Mouse (Mus musculus) embryonic facial prominence, embryonic 14.5 days (tissue): Measurements from ENCODE around the gene Setd5. TPM values are rescaled to one million over a fixed set of nuclear protein-coding genes. Genes with fewer than 3 reads are reported as not detected.

ENCODE experiments used
- ATAC-seq: fragments of 200-750 bp; cut with Nextera tagmentation; 2 replicates; pipeline ENCODE4 v1.8.0; 2017; ENCODE audit warnings: low read depth, moderate number of reproducible peaks, moderate TSS enrichment
- DNase-seq: peaks from one replicate; pipeline ENCODE4 v3.0.0-alpha.2; 2015; ENCODE audit warnings: low spot score
- H3K27ac ChIP-seq: fragments of 300-500 bp; sonication (generic); replicated peaks from 2 replicates; pipeline ENCODE4 v1.5.1; 2014; ENCODE audit warnings: low read depth, mild to moderate bottlenecking, low read length, moderate library complexity
- H3K27me3 ChIP-seq: fragments of 300-500 bp; sonication (generic); replicated peaks from 2 replicates; pipeline ENCODE4 v1.6.1; 2014; ENCODE audit warnings: low read length; ENCODE audit not compliant: control insufficient read depth, insufficient read depth
- H3K36me3 ChIP-seq: fragments of 300-500 bp; sonication (generic); 2 replicates; pipeline ENCODE4 v1.6.1; 2014; ENCODE audit warnings: low read length, mixed read lengths; ENCODE audit not compliant: control insufficient read depth, insufficient read depth
- H3K4me1 ChIP-seq: fragments of 300-500 bp; sonication (generic); 2 replicates; pipeline ENCODE4 v1.6.1; 2014; ENCODE audit warnings: antibody characterized with exemption, low read length; ENCODE audit not compliant: control insufficient read depth, insufficient read depth
- H3K4me2 ChIP-seq: fragments of 300-500 bp; sonication (generic); 2 replicates; pipeline ENCODE4 v1.6.1; 2014; ENCODE audit warnings: low read depth, mild to moderate bottlenecking, low read length, moderate library complexity, mixed read lengths
- H3K4me3 ChIP-seq: fragments of 300-500 bp; sonication (generic); 2 replicates; pipeline ENCODE4 v1.5.1; 2014; ENCODE audit warnings: low read depth, mild to moderate bottlenecking, low read length
- H3K9ac ChIP-seq: fragments of 300-500 bp; sonication (generic); 2 replicates; pipeline ENCODE4 v1.6.1; 2014; ENCODE audit warnings: low read depth, mild to moderate bottlenecking, low read length, moderate library complexity, mixed read lengths
- H3K9me3 ChIP-seq: fragments of 300-500 bp; sonication (generic); 2 replicates; pipeline ENCODE4 v1.6.1; 2016; ENCODE audit warnings: low read length; ENCODE audit not compliant: control insufficient read depth
- WGBS: fragments of 180-500 bp; shearing (Covaris S2); extraction: QIAGEN DNeasy Blood & Tissue Kit; methylation state at CpG from one replicate; pipeline ENCODE4 v1.1.7; 2014; 5-methylcytosine and 5-hydroxymethylcytosine counted together
- polyA plus RNA-seq: library from polyadenylated mRNA; unstranded; fragments of >200 nt; fragmentation: Nextera tagmentation; extraction: Ambion mirVana; gene quantifications from 2 replicates; pipeline ENCODE4 v1.2.1, GENCODE M21; 2014

The Setd5 gene
- polyA plus RNA-seq, 1 experiment from 2014 or later = 81.5 TPM

GRCm38 (mm10) chr6:113036463-113037175 is 40.5 kb upstream of the Setd5 start:
- no peaks in the 10 kb centered on the region for H3K9me3 ChIP-seq
- no peaks in the 10 kb centered on the region for H3K4me1 ChIP-seq
- no peak for DNase-seq
- no peak overlapping the region for H3K9ac ChIP-seq
- no peak overlapping the region for H3K4me3 ChIP-seq
- no peaks in the 10 kb centered on the region for H3K36me3 ChIP-seq
- WGBS = 58% methylated on average over 4 of the region's 4 CpGs
- H3K27me3 ChIP-seq = no peaks in the 10 kb centered on the region
- no peak overlapping the region for H3K4me2 ChIP-seq
- H3K27ac ChIP-seq = peak overlapping the region; percentile 23
- ATAC-seq = no peak

- H3K9me3 ChIP-seq = no peaks in the 10 kb centered on the region
- ATAC-seq = peak; percentile 87
- 9% methylated on average over 19 of the region's 19 CpGs for WGBS
Observed at GRCm38 (mm10) chr6:113037946-113038734, 39.0 kb upstream of the Setd5 start.

GRCm38 (mm10) chr6:113038735-113039058 is 38.5 kb upstream of the Setd5 start:
- ATAC-seq (no peak), DNase-seq (no peak)
- Histone ChIP-seq H3K4me3 (0 out of 2 replicates have a peak overlapping the region, but pooled peaks have one; percentile 13), H3K27ac (peak overlapping the region; percentile 36; the same call in 1 of the 2 replicates), H3K9me3 (no peaks in the 10 kb centered on the region), H3K27me3 (no peaks in the 10 kb centered on the region), H3K4me2 (peak overlapping the region; percentile 44), H3K4me1 (no peaks in the 10 kb centered on the region), H3K9ac (0 out of 2 replicates have a peak overlapping the region, but pooled peaks have one; percentile 15), H3K36me3 (no peaks in the 10 kb centered on the region)
- 38% methylated on average over 5 of the region's 5 CpGs for WGBS

More at GRCm38 (mm10) chr6:113037946-113038734, 39.0 kb upstream of the Setd5 start:
- Histone ChIP-seq H3K27ac (peak overlapping the region; percentile 36), H3K4me3 (peak overlapping the region; percentile 13; the same call in 1 of the 2 replicates), H3K4me1 (no peaks in the 10 kb centered on the region), H3K4me2 (peak overlapping the region; percentile 44), H3K36me3 (no peaks in the 10 kb centered on the region), H3K9ac (peak overlapping the region; percentile 31; the same call in 1 of the 2 replicates), H3K27me3 (no peaks in the 10 kb centered on the region)
- peak; percentile 70 for DNase-seq

GRCm38 (mm10) chr6:113040319-113040718 is 36.8 kb upstream of the Setd5 start:
- no peak for ATAC-seq
- DNase-seq = no peak
- 85% methylated on average over 2 of the region's 2 CpGs for WGBS
- Histone ChIP-seq H3K4me3 (no peak overlapping the region), H3K27ac (no peak overlapping the region), H3K9me3 (no peaks in the 10 kb centered on the region), H3K27me3 (no peaks in the 10 kb centered on the region), H3K36me3 (no peaks in the 10 kb centered on the region), H3K4me2 (no peak overlapping the region), H3K9ac (no peak overlapping the region), H3K4me1 (peaks cover 3% of the 10 kb centered on the region; the same call in 1 of the 2 replicates)

GRCm38 (mm10) chr6:113041215-113041990 is 35.8 kb upstream of the Setd5 start:
- H3K36me3 ChIP-seq = no peaks in the 10 kb centered on the region
- no peak overlapping the region for H3K27ac ChIP-seq
- no peak overlapping the region for H3K4me3 ChIP-seq
- ATAC-seq (no peak), DNase-seq (no peak)
- no peaks in the 10 kb centered on the region for H3K9me3 ChIP-seq
- WGBS = 81% methylated on average over 11 of the region's 11 CpGs
- no peak overlapping the region for H3K9ac ChIP-seq
- peaks cover 6% of the 10 kb centered on the region; the same call in 1 of the 2 replicates for H3K4me1 ChIP-seq
- no peak overlapping the region for H3K4me2 ChIP-seq
- H3K27me3 ChIP-seq = no peaks in the 10 kb centered on the region

GRCm38 (mm10) chr6:113045575-113045974 is 31.6 kb upstream of the Setd5 start:
- DNase-seq (peak; percentile 12), ATAC-seq (peak; percentile 17; the same call in 1 of the 2 replicates)
- peaks cover 13% of the 10 kb centered on the region for H3K4me1 ChIP-seq
- under 1% methylated on average over 11 of the region's 11 CpGs for WGBS
- peak overlapping the region; percentile 92 for H3K27ac ChIP-seq
- no peaks in the 10 kb centered on the region for H3K9me3 ChIP-seq
- peak overlapping the region; percentile 83 for H3K9ac ChIP-seq
- no peaks in the 10 kb centered on the region for H3K27me3 ChIP-seq
- peak overlapping the region; percentile 98 for H3K4me2 ChIP-seq
- H3K4me3 ChIP-seq = peak overlapping the region; percentile 83
- peaks cover 18% of the 10 kb centered on the region for H3K36me3 ChIP-seq

- under 1% methylated on average over 48 of the region's 59 CpGs for WGBS
- peak; percentile 100 for ATAC-seq
Observed at GRCm38 (mm10) chr6:113046041-113046975, 30.9 kb upstream of the Setd5 start, which contains the start of gene Thumpd3. Gene Thumpd3 (plus strand): TSS chr6:113046225.

More at GRCm38 (mm10) chr6:113046041-113046975, 30.9 kb upstream of the Setd5 start, which contains the start of gene Thumpd3:
- Histone ChIP-seq H3K4me1 (peaks cover 13% of the 10 kb centered on the region), H3K9me3 (no peaks in the 10 kb centered on the region), H3K4me2 (peak within 1 kb of the TSS; percentile 98), H3K27me3 (no peaks in the 10 kb centered on the region), H3K9ac (peak within 1 kb of the TSS; percentile 83), H3K4me3 (peak within 1 kb of the TSS; percentile 83), H3K27ac (peak within 1 kb of the TSS; percentile 92), H3K36me3 (peaks cover 25% of the 10 kb centered on the region)
- DNase-seq = peak; percentile 98
